Mouse (Mus musculus) lung, postnatal 0 days (tissue): ENCODE measurements at regions not wholly inside any gene's neighbourhood (a gene's known extent, or its start where the extent isn't known, plus 50 kb on each side); places are given as distances from the start of the nearest gene placed in this dataset.

Experiments
- CTCF ChIP-seq: IDR thresholded peaks from 2 replicates; pipeline ENCODE4 v1.5.1; 2016; ENCODE audit warnings: antibody characterized with exemption, mild to moderate bottlenecking
- EP300 ChIP-seq: IDR thresholded peaks from 2 replicates; pipeline ENCODE4 v1.6.1; 2016; ENCODE audit warnings: antibody characterized with exemption, mild to moderate bottlenecking, control low read depth

DNA sequence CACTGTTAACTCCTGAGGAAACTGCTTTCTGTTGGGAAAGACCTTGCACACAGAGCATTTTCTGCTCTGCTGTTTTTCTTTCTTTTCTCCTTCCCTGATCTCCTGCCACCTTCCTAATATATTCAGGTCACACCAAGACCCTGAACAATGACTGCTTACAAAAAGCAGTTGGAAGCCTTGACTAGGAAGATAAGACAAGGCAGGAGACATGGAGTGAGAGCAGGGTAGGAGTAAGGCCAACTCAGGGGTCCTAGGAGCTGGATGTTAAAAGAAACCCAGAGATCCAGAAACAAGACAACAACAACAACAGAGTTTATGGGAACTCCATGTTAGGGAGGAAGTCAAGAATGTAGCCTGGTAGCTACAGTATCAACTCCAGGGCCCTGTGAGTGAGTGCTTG lies 426.9 kb downstream of the Sorl1 start:
- no peak for TF ChIP-seq CTCF
- TF ChIP-seq EP300, result no peak
